ENCODE assay signal across 20 mouse cellular contexts in the genomic region with DNA sequence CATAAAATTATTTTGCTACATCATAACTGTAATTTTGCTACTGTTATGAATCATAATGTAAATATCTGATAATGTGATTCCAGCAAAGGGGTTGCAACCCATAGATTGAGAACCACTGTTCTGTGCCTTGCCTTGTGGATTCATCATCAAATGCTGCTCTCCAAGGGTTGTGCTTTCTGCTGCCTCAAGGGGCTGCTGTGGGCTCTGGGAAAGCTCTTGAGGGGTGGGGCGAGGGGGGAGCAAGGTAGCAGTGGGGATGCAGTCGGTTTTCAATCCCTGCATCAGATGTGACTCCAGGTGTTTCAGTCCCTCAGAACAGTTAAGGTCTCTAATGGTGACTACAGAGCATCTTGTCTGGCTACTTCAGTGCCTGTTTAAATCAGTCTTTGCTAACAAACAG. TPM values are rescaled to one million over a fixed set of nuclear protein-coding genes. Genes with fewer than 3 reads are reported as not detected.
DNase-seq lines count a peak whose midpoint lies in the region; ATAC-seq and TF ChIP-seq lines count a peak whose summit lies in the region.
"Had no signal": no experiment of that assay in that cellular context is flagged by ENCODE, and none has a peak within 500 bp of the region (broad histone marks: within the 10 kb centered on the region; RNA-seq: fewer than 3 reads in every experiment).

No protein-coding gene starts in this region.

- no peaks in the 10 kb centered on the region for H3K9me3 ChIP-seq in limb, embryonic 13.5 days
- no peaks in the 10 kb centered on the region for H3K9me3 ChIP-seq in limb, embryonic 10.5 days (replicated peaks)
- no peaks in the 10 kb centered on the region for H3K9me3 ChIP-seq in intestine, postnatal 0 days (ENCODE audit: control insufficient read depth)
- no peaks in the 10 kb centered on the region for H3K9me3 ChIP-seq in stomach, embryonic 16.5 days (replicated peaks; ENCODE audit: control insufficient read depth, low read length)
- H3K9me3 ChIP-seq: midbrain, embryonic 12.5 days; neural tube, embryonic 12.5 days had no signal

- H3K27ac ChIP-seq in heart, adult 2 months: no peak overlapping the region
- H3K27ac ChIP-seq in limb, embryonic 13.5 days: no peak overlapping the region
- no peak overlapping the region for H3K27ac ChIP-seq in limb, embryonic 10.5 days
- no peak overlapping the region for H3K27ac ChIP-seq in intestine, postnatal 0 days (ENCODE audit: low read depth, low read length)
- H3K27ac ChIP-seq in stomach, embryonic 16.5 days (ENCODE audit: low read length): peak overlapping the region; percentile 33; the same call in 1 of the 2 replicates
- H3K27ac ChIP-seq: liver, embryonic 14.5 days; midbrain, embryonic 12.5 days; neural tube, embryonic 12.5 days had no signal

- TF ChIP-seq EP300 in heart, adult 2 months (IDR thresholded peaks at IDR 0.05; ENCODE audit: insufficient read depth, low read depth, low read length): no peak

- no peaks in the 10 kb centered on the region; the same call in 1 of the 2 replicates for H3K27me3 ChIP-seq in heart, adult 2 months (ENCODE audit: control insufficient read depth, insufficient read depth, low read length)
- H3K27me3 ChIP-seq in limb, embryonic 13.5 days: peaks cover 40% of the 10 kb centered on the region
- H3K27me3 ChIP-seq in limb, embryonic 10.5 days (ENCODE audit: low read depth, poor library complexity, severe bottlenecking): peaks cover 46% of the 10 kb centered on the region
- H3K27me3 ChIP-seq in intestine, postnatal 0 days (replicated peaks; ENCODE audit: control insufficient read depth, insufficient read depth, low read length): peaks cover 15% of the 10 kb centered on the region
- peaks cover 6% of the 10 kb centered on the region for H3K27me3 ChIP-seq in stomach, embryonic 16.5 days (ENCODE audit: control insufficient read depth, insufficient read depth, low read length)

- WGBS in heart, adult 2 months: 60% methylated on average over 2 of the region's 2 CpGs
- WGBS in limb, embryonic 13.5 days: 31% methylated on average over 2 of the region's 2 CpGs
- 55% methylated on average over 2 of the region's 2 CpGs for WGBS in limb, embryonic 10.5 days
- 32% methylated on average over 2 of the region's 2 CpGs for WGBS in intestine, postnatal 0 days
- WGBS in stomach, embryonic 16.5 days: 27% methylated on average over 2 of the region's 2 CpGs

- H3K36me3 ChIP-seq in heart, adult 2 months (ENCODE audit: control insufficient read depth, insufficient read depth, low read length): no peaks in the 10 kb centered on the region
- no peaks in the 10 kb centered on the region for H3K36me3 ChIP-seq in limb, embryonic 13.5 days
- H3K36me3 ChIP-seq in limb, embryonic 10.5 days: no peaks in the 10 kb centered on the region
- H3K36me3 ChIP-seq in intestine, postnatal 0 days (ENCODE audit: control insufficient read depth, insufficient read depth): no peaks in the 10 kb centered on the region
- H3K36me3 ChIP-seq in stomach, embryonic 16.5 days (ENCODE audit: control insufficient read depth, insufficient read depth, low read length): no peaks in the 10 kb centered on the region
- H3K36me3 ChIP-seq: midbrain, embryonic 12.5 days; neural tube, embryonic 12.5 days had no signal

- no peak for ATAC-seq in limb, embryonic 13.5 days (ENCODE audit: low FRiP score, low read depth)
- ATAC-seq in intestine, postnatal 0 days: no peak
- peak; percentile 40; the same call in 1 of the 2 replicates for ATAC-seq in stomach, embryonic 16.5 days (ENCODE audit: insufficient read depth, low FRiP score)
- no peak for ATAC-seq in CD4-positive, CD25-positive, alpha-beta regulatory T cell, adult 4 months
- ATAC-seq: lung, postnatal 0 days had no signal

- peak; percentile 12; the same call in 1 of the 2 replicates for TF ChIP-seq CTCF in heart, adult 2 months (IDR thresholded peaks at IDR 0.05)
- peak; percentile 31 for TF ChIP-seq CTCF in intestine, postnatal 0 days (IDR thresholded peaks at IDR 0.05; ENCODE audit: low read depth)

- H3K79me2 ChIP-seq in heart, adult 2 months (replicated peaks; ENCODE audit: control insufficient read depth, insufficient read depth, low read length): no peaks in the 10 kb centered on the region

- H3K4me3 ChIP-seq in heart, adult 2 months: no peak overlapping the region
- H3K4me3 ChIP-seq in limb, embryonic 13.5 days: no peak overlapping the region
- H3K4me3 ChIP-seq in limb, embryonic 10.5 days: no peak overlapping the region
- H3K4me3 ChIP-seq in intestine, postnatal 0 days (ENCODE audit: low read depth, low read length): no peak overlapping the region
- no peak overlapping the region for H3K4me3 ChIP-seq in stomach, embryonic 16.5 days (replicated peaks; ENCODE audit: low read length)
- H3K4me3 ChIP-seq: midbrain, embryonic 12.5 days; neural tube, embryonic 12.5 days had no signal

- H3K4me1 ChIP-seq in heart, adult 2 months (ENCODE audit: control insufficient read depth, insufficient read depth, low read length): no peaks in the 10 kb centered on the region
- H3K4me1 ChIP-seq in limb, embryonic 13.5 days: peaks cover 28% of the 10 kb centered on the region; the same call in 1 of the 2 replicates
- H3K4me1 ChIP-seq in limb, embryonic 10.5 days: peaks cover 30% of the 10 kb centered on the region
- H3K4me1 ChIP-seq in intestine, postnatal 0 days (replicated peaks; ENCODE audit: control insufficient read depth, insufficient read depth, low read length): no peaks in the 10 kb centered on the region
- 0 out of 2 replicates have a peak, but pooled peaks cover 5% of the 10 kb centered on the region for H3K4me1 ChIP-seq in stomach, embryonic 16.5 days (ENCODE audit: control insufficient read depth, insufficient read depth, low read length)

- no peak overlapping the region for H3K9ac ChIP-seq in heart, adult 2 months (ENCODE audit: low read depth, low read length)
- no peak overlapping the region for H3K9ac ChIP-seq in limb, embryonic 13.5 days
- H3K9ac ChIP-seq in intestine, postnatal 0 days (ENCODE audit: low read depth, low read length): no peak overlapping the region
- no peak overlapping the region for H3K9ac ChIP-seq in stomach, embryonic 16.5 days (ENCODE audit: low read length)
- H3K9ac ChIP-seq: liver, embryonic 14.5 days; midbrain, embryonic 12.5 days; neural tube, embryonic 12.5 days had no signal

- intact Hi-C loops in heart, adult 2 months (cut with DNase I): loop anchor here (10.0 kb wide), 1 partner anchor 134 kb away; no protein-coding TSS in a partner anchor
- intact Hi-C loops in heart, postnatal 10 days (cut with DNase I): no loop called here

- peak overlapping the region; percentile 98 for H3K4me2 ChIP-seq in limb, embryonic 13.5 days (replicated peaks)
- no peak overlapping the region for H3K4me2 ChIP-seq in intestine, postnatal 0 days (replicated peaks; ENCODE audit: low read depth)
- H3K4me2 ChIP-seq in stomach, embryonic 16.5 days (ENCODE audit: low read depth, low read length): no peak overlapping the region
- H3K4me2 ChIP-seq: midbrain, embryonic 12.5 days; neural tube, embryonic 12.5 days had no signal

- no peak for DNase-seq in heart, adult 2 months
- no peak for DNase-seq in heart, postnatal 10 days
- no peak for DNase-seq in limb, embryonic 10.5 days (ENCODE audit: low spot score)
- DNase-seq in spleen, postnatal 10 days (ENCODE audit: low spot score in 2 of 2): no peak
- DNase-seq: adrenal gland, postnatal 36 days; cerebellum, adult 18-20 months; cerebellum, postnatal 36 days; gastrocnemius, postnatal 10 days; heart, adult 18-20 months; heart, postnatal 4 days; layer of hippocampus, postnatal 36 days; thymus, postnatal 25 days had no signal

- no peak for TF ChIP-seq POLR2A in heart, adult 2 months (IDR thresholded peaks at IDR 0.05; ENCODE audit: insufficient read depth, low read depth, low read length)

RNA-seq across cellular contexts. Expression of gene Pdzrn4, which starts 2.1 kb away (rescaled TPM):
- total RNA-seq in heart, adult 2 months (2021): 1 to 10 TPM; 2.7 to 3.5 TPM
- polyA plus RNA-seq in heart, adult 2 months (2012; rRNA removed): 0.90 and 1.7 TPM in 2 replicates
- 1 to 10 TPM; 2.6 to 2.8 TPM for total RNA-seq in heart, postnatal 10 days (2021)
- polyA plus RNA-seq in limb, embryonic 13.5 days (2015; fragmentation: Nextera tagmentation; extraction: Ambion mirVana): 3.0 and 3.7 TPM in 2 replicates
- polyA plus RNA-seq in limb, embryonic 10.5 days (2016; fragmentation: Nextera tagmentation; extraction: Ambion mirVana): 0.40 and 1.2 TPM in 2 replicates
- polyA plus RNA-seq in intestine, postnatal 0 days (2015; fragmentation: Nextera tagmentation; extraction: Ambion mirVana): 0.94 and 1.1 TPM in 2 replicates
- 2.0 and 2.7 TPM in 2 replicates for polyA plus RNA-seq in stomach, embryonic 16.5 days (2015; fragmentation: Nextera tagmentation; extraction: Ambion mirVana)
- under 1 TPM in 1 of 2 experiments, not detected in 1; 0.12 TPM for polyA plus RNA-seq in CD4-positive, CD25-positive, alpha-beta regulatory T cell, adult 4 months (2017; shearing (Covaris generic))
- total RNA-seq: adrenal gland, postnatal 36 days had no signal
- polyA plus RNA-seq: liver, embryonic 14.5 days had no signal
